Mouse (Mus musculus): ENCODE measurements at regions not wholly inside any gene's neighbourhood (a gene's known extent, or its start where the extent isn't known, plus 50 kb on each side); places are given as distances from the start of the nearest gene placed in this dataset.

GRCm38 (mm10) chr12:94509855-94510254, 1182.2 kb upstream of the Flrt2 start:
- TF ChIP-seq ZKSCAN1 (IDR thresholded peaks at IDR 0.05; ENCODE audit: borderline replicate concordance, low read depth, low read length) (no peak), RCOR1 (conservative IDR thresholded peaks at IDR 0.05; ENCODE audit: low read depth, low read length) (no peak), USF1 (IDR thresholded peaks at IDR 0.05; ENCODE audit: low read depth, low read length) (no peak), UBTF (IDR thresholded peaks at IDR 0.05; ENCODE audit: low read depth, low read length) (no peak)
- DNase-seq (ENCODE audit: extremely low read depth) = no peak
- no peak overlapping the region for H3K4me2 ChIP-seq (ENCODE audit: insufficient read depth, low read depth, poor library complexity, severe bottlenecking)
- H3K4me3 ChIP-seq (replicated peaks in 1 of 3; ENCODE audit: low read depth in 2 of 3, low read length in 2 of 3, poor library complexity in 1 of 3) = no peak overlapping the region
- no peak overlapping the region for H3K9ac ChIP-seq (ENCODE audit: insufficient read depth, low read depth)
- H3K9me3 ChIP-seq (replicated peaks; ENCODE audit: low read length) = peaks cover 11% of the 10 kb centered on the region
- no peaks in the 10 kb centered on the region for H3K79me2 ChIP-seq (replicated peaks; ENCODE audit: control insufficient read depth, extremely low read depth, insufficient read depth, poor library complexity, severe bottlenecking)
- H3K36me3 ChIP-seq (replicated peaks in 1 of 2; ENCODE audit: control insufficient read depth in 1 of 2, insufficient read depth in 1 of 2, low read length in 1 of 2) = no peaks in the 10 kb centered on the region
- no peaks in the 10 kb centered on the region for H3K4me1 ChIP-seq (ENCODE audit: control insufficient read depth in 1 of 2, insufficient read depth in 2 of 2)
- no peak overlapping the region for H3K27ac ChIP-seq (ENCODE audit: insufficient read depth, low read depth)
- H3K27me3 ChIP-seq (replicated peaks) = no peaks in the 10 kb centered on the region
- in situ Hi-C loops (cut with MboI; ENCODE audit: low pct_ligation_motif_present, low pct_unique_long_range_greater_than_20kb, low sequenced_read_pairs) = no loop called here
- dilution Hi-C loops (cut with MboI; ENCODE audit: extremely low pct_ligation_motif_present, extremely low pct_unique_long_range_greater_than_20kb, low sequenced_read_pairs) = no loop called here

- dilution Hi-C loops (cut with MboI; ENCODE audit: extremely low pct_ligation_motif_present, extremely low pct_unique_long_range_greater_than_20kb, low sequenced_read_pairs) = no loop called here
- in situ Hi-C loops (cut with MboI; ENCODE audit: low pct_ligation_motif_present, low pct_unique_long_range_greater_than_20kb, low sequenced_read_pairs) = no loop called here
- Histone ChIP-seq H3K79me2 (replicated peaks; ENCODE audit: control insufficient read depth, extremely low read depth, insufficient read depth, poor library complexity, severe bottlenecking) (no peaks in the 10 kb centered on the region), H3K27ac (ENCODE audit: insufficient read depth, low read depth) (no peak overlapping the region), H3K9ac (ENCODE audit: insufficient read depth, low read depth) (no peak overlapping the region), H3K4me1 (ENCODE audit: control insufficient read depth in 1 of 2, insufficient read depth in 2 of 2) (no peaks in the 10 kb centered on the region), H3K9me3 (replicated peaks; ENCODE audit: low read length) (peaks cover 26% of the 10 kb centered on the region), H3K4me2 (ENCODE audit: insufficient read depth, low read depth, poor library complexity, severe bottlenecking) (no peak overlapping the region), H3K36me3 (replicated peaks in 1 of 2; ENCODE audit: control insufficient read depth in 1 of 2, insufficient read depth in 1 of 2, low read length in 1 of 2) (no peaks in the 10 kb centered on the region), H3K27me3 (replicated peaks) (no peaks in the 10 kb centered on the region), H3K4me3 (replicated peaks in 1 of 3; ENCODE audit: low read depth in 2 of 3, low read length in 2 of 3, poor library complexity in 1 of 3) (no peak overlapping the region)
- TF ChIP-seq E2F4 (IDR thresholded peaks at IDR 0.05; ENCODE audit: insufficient replicate concordance, low read depth, low read length) (no peak), BHLHE40 (IDR thresholded peaks at IDR 0.05; ENCODE audit: low read depth, low read length) (no peak), UBTF (IDR thresholded peaks at IDR 0.05; ENCODE audit: low read depth, low read length) (no peak), ETS1 (conservative IDR thresholded peaks at IDR 0.05; ENCODE audit: low read depth, low read length) (no peak), MXI1 (IDR thresholded peaks at IDR 0.05; ENCODE audit: low read depth, low read length) (no peak), POLR2A (IDR thresholded peaks at IDR 0.05; ENCODE audit: low read depth, low read length) (no peak), CHD1 (IDR thresholded peaks at IDR 0.05; ENCODE audit: low read depth, low read length) (no peak), MAFK (IDR thresholded peaks at IDR 0.05; ENCODE audit: insufficient replicate concordance, low read length) (no peak), ZKSCAN1 (IDR thresholded peaks at IDR 0.05; ENCODE audit: borderline replicate concordance, low read depth, low read length) (no peak), MAZ (IDR thresholded peaks at IDR 0.05; ENCODE audit: low read depth, low read length) (no peak), ZC3H11A (IDR thresholded peaks at IDR 0.05; ENCODE audit: low read depth, low read length) (no peak), MYC (IDR thresholded peaks at IDR 0.05; ENCODE audit: low read depth, low read length) (no peak), ZMIZ1 (IDR thresholded peaks at IDR 0.05; ENCODE audit: low read depth, low read length) (no peak), TBP (conservative IDR thresholded peaks at IDR 0.05; ENCODE audit: low read depth, low read length) (no peak), SMC3 (IDR thresholded peaks at IDR 0.05; ENCODE audit: low read depth, low read length) (no peak), TCF12 (IDR thresholded peaks at IDR 0.05; ENCODE audit: low read depth, low read length) (no peak), RAD21 (IDR thresholded peaks at IDR 0.05; ENCODE audit: low read depth, low read length) (no peak), MEF2A (IDR thresholded peaks at IDR 0.05; ENCODE audit: borderline replicate concordance, low read depth, low read length) (no peak), HCFC1 (IDR thresholded peaks at IDR 0.05; ENCODE audit: low read depth, low read length) (no peak), ELF1 (IDR thresholded peaks at IDR 0.05; ENCODE audit: low read depth, low read length) (no peak)
- no peak for DNase-seq (ENCODE audit: extremely low read depth)
Observed at GRCm38 (mm10) chr12:94544706-94545105, 1147.3 kb upstream of the Flrt2 start.
